Mouse (Mus musculus) CH12.LX (cell line): Measurements from ENCODE around the gene Sf3a2. TPM values are rescaled to one million over a fixed set of nuclear protein-coding genes. Genes with fewer than 3 reads are reported as not detected.

Experiments used
- DNase-seq: peaks from one replicate; pipeline ENCODE4 v3.0.0-alpha.2; 2013; ENCODE audit errors: extremely low read depth
- H3K27ac ChIP-seq: 2 replicates; pipeline ENCODE4 v1.5.1; 2012; ENCODE audit warnings: low read depth, mild to moderate bottlenecking, control low read depth, moderate library complexity; ENCODE audit not compliant: insufficient read depth
- H3K27me3 ChIP-seq: replicated peaks from 2 replicates; pipeline ENCODE3; 2012; ENCODE audit warnings: inconsistent platforms
- H3K36me3 ChIP-seq, 2 experiments: replicated peaks in 1 of 2; 2 replicates each; pipeline versions ENCODE3 to v1.6.1; 2012; ENCODE audit warnings: inconsistent platforms in 1 of 2, low read length in 1 of 2, mild to moderate bottlenecking in 1 of 2, mixed read lengths in 1 of 2, moderate library complexity in 1 of 2; ENCODE audit not compliant: control insufficient read depth in 1 of 2, insufficient read depth in 1 of 2
- H3K4me1 ChIP-seq, 2 experiments: 2 replicates each; pipeline ENCODE4 v1.6.1; 2012; ENCODE audit warnings: inconsistent platforms in 1 of 2, moderate library complexity in 1 of 2; ENCODE audit not compliant: insufficient read depth in 2 of 2, control insufficient read depth in 1 of 2
- H3K4me2 ChIP-seq: 2 replicates; pipeline ENCODE4 v1.6.1; 2012; ENCODE audit warnings: low read depth, mild to moderate bottlenecking, control low read depth; ENCODE audit not compliant: poor library complexity, insufficient read depth, severe bottlenecking
- H3K4me3 ChIP-seq, 3 experiments: fragments of 150-350 bp in 1 of 3; sonication (generic) in 1 of 3; replicated peaks in 1 of 3; 2 replicates each; pipeline versions ENCODE3 to v1.5.1; 2011 to 2012; ENCODE audit warnings: low read depth in 2 of 3, low read length in 2 of 3, mild to moderate bottlenecking in 2 of 3, moderate library complexity in 2 of 3, control low read depth in 1 of 3, improper control_type of control experiment in 1 of 3, inconsistent platforms in 1 of 3, mixed read lengths in 1 of 3; ENCODE audit not compliant: poor library complexity in 1 of 3
- H3K79me2 ChIP-seq: replicated peaks from 2 replicates; pipeline ENCODE4 v1.6.1; 2012; ENCODE audit warnings: mild to moderate bottlenecking, moderate library complexity; ENCODE audit not compliant: control insufficient read depth, poor library complexity, insufficient read depth, severe bottlenecking; ENCODE audit errors: extremely low read depth
- H3K9ac ChIP-seq: 2 replicates; pipeline ENCODE4 v1.6.1; 2012; ENCODE audit warnings: low read depth, mild to moderate bottlenecking, control low read depth, moderate library complexity; ENCODE audit not compliant: insufficient read depth
- H3K9me3 ChIP-seq: replicated peaks from 2 replicates; pipeline ENCODE3; 2012; ENCODE audit warnings: low read length, inconsistent platforms, mixed read lengths
- BHLHE40 ChIP-seq: IDR thresholded peaks from 2 replicates; pipeline ENCODE4 v1.6.1; 2011; ENCODE audit warnings: mild to moderate bottlenecking, low read depth, low read length, improper control_type of control experiment
- CHD1 ChIP-seq: IDR thresholded peaks from 2 replicates; pipeline ENCODE4 v1.6.1; 2012; ENCODE audit warnings: low read depth, low read length, improper control_type of control experiment, inconsistent platforms
- E2F4 ChIP-seq: IDR thresholded peaks from 2 replicates; pipeline ENCODE4 v1.6.1; 2011; ENCODE audit warnings: low read depth, low read length, improper control_type of control experiment; ENCODE audit not compliant: insufficient replicate concordance
- ETS1 ChIP-seq: conservative IDR thresholded peaks from 2 replicates; pipeline ENCODE4 v1.6.1; 2012; ENCODE audit warnings: low read depth, mild to moderate bottlenecking, inconsistent platforms, low read length, improper control_type of control experiment, moderate library complexity
- GABPA ChIP-seq: IDR thresholded peaks from 2 replicates; pipeline ENCODE4 v1.6.1; 2012; ENCODE audit warnings: low read depth, low read length, improper control_type of control experiment, inconsistent platforms; ENCODE audit not compliant: insufficient replicate concordance
- KAT2A ChIP-seq: IDR thresholded peaks from 2 replicates; pipeline ENCODE4 v1.6.1; 2012; ENCODE audit warnings: low read length, improper control_type of control experiment, inconsistent platforms; ENCODE audit not compliant: insufficient replicate concordance
- MAX ChIP-seq: IDR thresholded peaks from 2 replicates; pipeline ENCODE4 v1.6.1; 2011; ENCODE audit warnings: low read length, improper control_type of control experiment
- MXI1 ChIP-seq: IDR thresholded peaks from 2 replicates; pipeline ENCODE4 v1.6.1; 2011; ENCODE audit warnings: mild to moderate bottlenecking, low read depth, low read length, improper control_type of control experiment
- MYC ChIP-seq: IDR thresholded peaks from 2 replicates; pipeline ENCODE4 v1.6.1; 2011; ENCODE audit warnings: low read depth, mild to moderate bottlenecking, improper control_type of control experiment, low read length
- NRF1 ChIP-seq: IDR thresholded peaks from 2 replicates; pipeline ENCODE4 v1.6.1; 2014; ENCODE audit warnings: low read depth, mild to moderate bottlenecking, inconsistent platforms, low read length, improper control_type of control experiment, moderate library complexity
- POLR2AphosphoS2 ChIP-seq: IDR thresholded peaks from 2 replicates; pipeline ENCODE4 v1.6.1; 2011; ENCODE audit warnings: low read depth, low read length, improper control_type of control experiment
- RAD21 ChIP-seq: IDR thresholded peaks from 2 replicates; pipeline ENCODE4 v1.6.1; 2011; ENCODE audit warnings: low read depth, mild to moderate bottlenecking, low read length, improper control_type of control experiment, moderate library complexity
- RCOR1 ChIP-seq: conservative IDR thresholded peaks from 2 replicates; pipeline ENCODE4 v1.6.1; 2012; ENCODE audit warnings: low read depth, mild to moderate bottlenecking, inconsistent platforms, low read length, improper control_type of control experiment
- SIN3A ChIP-seq: IDR thresholded peaks from 2 replicates; pipeline ENCODE4 v1.6.1; 2012; ENCODE audit warnings: low read length, improper control_type of control experiment, inconsistent platforms
- SMC3 ChIP-seq: IDR thresholded peaks from 2 replicates; pipeline ENCODE4 v1.6.1; 2011; ENCODE audit warnings: low read depth, low read length, improper control_type of control experiment
- TBP ChIP-seq: conservative IDR thresholded peaks from 2 replicates; pipeline ENCODE4 v1.6.1; 2011; ENCODE audit warnings: low read depth, low read length, improper control_type of control experiment
- UBTF ChIP-seq: IDR thresholded peaks from 2 replicates; pipeline ENCODE4 v1.6.1; 2012; ENCODE audit warnings: low read depth, mild to moderate bottlenecking, inconsistent platforms, low read length, improper control_type of control experiment, moderate library complexity
- USF1 ChIP-seq: IDR thresholded peaks from 2 replicates; pipeline ENCODE4 v1.6.1; 2014; ENCODE audit warnings: low read depth, mild to moderate bottlenecking, inconsistent platforms, low read length, improper control_type of control experiment
- USF2 ChIP-seq: conservative IDR thresholded peaks from 2 replicates; pipeline ENCODE4 v1.6.1; 2011; ENCODE audit warnings: low read depth, low read length, improper control_type of control experiment
- ZC3H11A ChIP-seq: IDR thresholded peaks from 2 replicates; pipeline ENCODE4 v1.6.1; 2012; ENCODE audit warnings: low read depth, mild to moderate bottlenecking, inconsistent platforms, low read length, improper control_type of control experiment
- dilution Hi-C: fragments of 300-500 bp; cut with MboI; formaldehyde crosslinking; loops from 2 replicates; pipeline ENCODE4 v1.14.3; 2020; ENCODE audit warnings: low sequenced_read_pairs; ENCODE audit not compliant: extremely low pct_unique_long_range_greater_than_20kb, extremely low pct_ligation_motif_present
- in situ Hi-C: fragments of 300-500 bp; cut with MboI; formaldehyde crosslinking; loops from 3 replicates; pipeline ENCODE4 v1.14.3; 2019; ENCODE audit warnings: low sequenced_read_pairs, low pct_ligation_motif_present, low pct_unique_long_range_greater_than_20kb, mixed read lengths
- polyA plus RNA-seq: library from polyadenylated mRNA; unstranded; fragments of >175 nt; gene quantifications from 2 replicates; pipeline ENCODE4 v1.2.1, GENCODE M21; 2012; ENCODE audit warnings: low read depth; ENCODE audit not compliant: insufficient read length
- total RNA-seq, 2 experiments: library from RNA; depleted of rRNA; stranded (reverse); fragments of 300-350 nt in 1 of 2; fragments of >200 nt in 1 of 2; gene quantifications; 2 replicates each; pipeline ENCODE4 v1.2.3; 2012 to 2014

Sf3a2 gene
- total and polyA plus RNA-seq, 3 experiments: 12.4 to 153 (median 29.0) TPM

GRCm38 (mm10) chr10:80832818-80833217 is 34.8 kb downstream of the Sf3a2 start:
- H3K27me3 ChIP-seq: no peaks in the 10 kb centered on the region
- no peak overlapping the region for H3K4me3 ChIP-seq

GRCm38 (mm10) chr10:80835617-80836016 is 37.6 kb downstream of the Sf3a2 start:
- Histone ChIP-seq H3K9ac (no peak overlapping the region), H3K36me3 (peaks cover 0 to 7% of the 10 kb centered on the region in 2 experiments), H3K4me1 (peaks cover 5 to 17% of the 10 kb centered on the region in 2 experiments; a peak in 3 of 4 replicates), H3K4me3 (no peak overlapping the region), H3K27me3 (peaks cover 7% of the 10 kb centered on the region), H3K4me2 (no peak overlapping the region), H3K9me3 (no peaks in the 10 kb centered on the region), H3K79me2 (no peaks in the 10 kb centered on the region), H3K27ac (no peak overlapping the region)
- dilution Hi-C loops: no loop called here
- in situ Hi-C loops: no loop called here
- TF ChIP-seq RAD21: no peak
- TF ChIP-seq SIN3A: no peak
- TF ChIP-seq BHLHE40: no peak
- no peak for TF ChIP-seq CHD1
- TF ChIP-seq ETS1: no peak
- TF ChIP-seq SMC3: no peak
- TF ChIP-seq MXI1: no peak
- no peak for TF ChIP-seq USF2
- TF ChIP-seq NRF1: no peak
- TF ChIP-seq ZC3H11A: no peak
- no peak for TF ChIP-seq MYC
- no peak for TF ChIP-seq TBP
- TF ChIP-seq KAT2A: no peak
- no peak for TF ChIP-seq MAX
- no peak for TF ChIP-seq E2F4
- DNase-seq: no peak

More at GRCm38 (mm10) chr10:80832818-80833217, 34.8 kb downstream of the Sf3a2 start:
- TF ChIP-seq RCOR1 (no peak), BHLHE40 (no peak), NRF1 (no peak), POLR2AphosphoS2 (no peak), USF1 (no peak), MXI1 (no peak), UBTF (no peak), USF2 (no peak), ETS1 (no peak), SIN3A (no peak), GABPA (no peak)
- DNase-seq: no peak
- Histone ChIP-seq H3K4me1 (peaks cover 17 to 37% of the 10 kb centered on the region in 2 experiments), H3K9me3 (no peaks in the 10 kb centered on the region), H3K9ac (no peak overlapping the region), H3K79me2 (peaks cover 9% of the 10 kb centered on the region), H3K27ac (no peak overlapping the region), H3K4me2 (no peak overlapping the region), H3K36me3 (peaks cover 23 to 33% of the 10 kb centered on the region in 2 experiments)
- in situ Hi-C loops: no loop called here
- dilution Hi-C loops: no loop called here
